Mouse (Mus musculus): ENCODE results near the gene Zfp617.

GRCm38 (mm10) chr8:71951436-71952161 is 43.2 kb downstream of the Zfp617 start:
- TF ChIP-seq CTCF (conservative IDR thresholded peaks at IDR 0.05; ENCODE audit: low read length) (no peak), NANOG (IDR thresholded peaks at IDR 0.05; ENCODE audit: borderline replicate concordance, low read length) (no peak), POU5F1 (IDR thresholded peaks at IDR 0.05; ENCODE audit: borderline replicate concordance, low read length) (no peak)

Measured in E14TG2a.4 (cell line).